Mouse (Mus musculus) kidney, postnatal 0 days (tissue): ENCODE data around the gene Setx. TPM values are rescaled to one million over a fixed set of nuclear protein-coding genes. Genes with fewer than 3 reads are reported as not detected.
A peak's percentile ranks its signal among the peaks of the same experiment; 100 is the strongest.

Experiments used
- ATAC-seq: fragments of 200-750 bp; cut with Nextera tagmentation; replicated peaks from 2 replicates; pipeline ENCODE4 v1.8.0; 2017; ENCODE audit warnings: low read depth, moderate number of reproducible peaks, moderate TSS enrichment, moderate library complexity; ENCODE audit not compliant: low FRiP score
- DNase-seq: peaks from one replicate; pipeline ENCODE4 v3.0.0-alpha.2; 2016; ENCODE audit warnings: low spot score
- H3K27ac ChIP-seq: fragments of 300-500 bp; sonication (generic); 2 replicates; pipeline ENCODE4 v1.5.1; 2014; ENCODE audit warnings: mild to moderate bottlenecking
- H3K27me3 ChIP-seq: fragments of 300-500 bp; sonication (generic); 2 replicates; pipeline ENCODE4 v1.6.1; 2014; ENCODE audit warnings: low read length, mixed read lengths; ENCODE audit not compliant: insufficient read depth
- H3K36me3 ChIP-seq: fragments of 300-500 bp; sonication (generic); 2 replicates; pipeline ENCODE4 v1.6.1; 2014; ENCODE audit warnings: low read length, mixed read lengths; ENCODE audit not compliant: insufficient read depth
- H3K4me1 ChIP-seq: fragments of 300-500 bp; sonication (generic); replicated peaks from 2 replicates; pipeline ENCODE4 v1.6.1; 2014; ENCODE audit warnings: antibody characterized with exemption, low read length, mixed read lengths; ENCODE audit not compliant: insufficient read depth
- H3K4me2 ChIP-seq: fragments of 300-500 bp; sonication (generic); 2 replicates; pipeline ENCODE4 v1.6.1; 2014; ENCODE audit warnings: mild to moderate bottlenecking, low read length, moderate library complexity, mixed read lengths
- H3K4me3 ChIP-seq: fragments of 300-500 bp; sonication (generic); replicated peaks from 2 replicates; pipeline ENCODE4 v1.5.1; 2014; ENCODE audit warnings: low read depth, low read length
- H3K9ac ChIP-seq: fragments of 300-500 bp; sonication (generic); 2 replicates; pipeline ENCODE4 v1.6.1; 2014; ENCODE audit warnings: low read depth, low read length
- H3K9me3 ChIP-seq: fragments of 300-500 bp; sonication (generic); replicated peaks from 2 replicates; pipeline ENCODE4 v1.6.1; 2016; ENCODE audit warnings: low read length, inconsistent platforms, mixed read lengths
- CTCF ChIP-seq: IDR thresholded peaks from 2 replicates; pipeline ENCODE4 v1.5.1; 2016; ENCODE audit warnings: antibody characterized with exemption, low read depth, mild to moderate bottlenecking, moderate library complexity
- WGBS: fragments of 180-500 bp; shearing (Covaris S2); extraction: QIAGEN DNeasy Blood & Tissue Kit; methylation state at CpG from one replicate; pipeline ENCODE4 v1.1.7; 2014; 5-methylcytosine and 5-hydroxymethylcytosine counted together
- polyA plus RNA-seq: library from polyadenylated mRNA; unstranded; fragments of >200 nt; fragmentation: Nextera tagmentation; extraction: Ambion mirVana; gene quantifications from 2 replicates; pipeline ENCODE4 v1.2.1, GENCODE M21; 2015

Gene Setx
- polyA plus RNA-seq, 1 experiment from 2014 or later = 6.8 TPM

DNA sequence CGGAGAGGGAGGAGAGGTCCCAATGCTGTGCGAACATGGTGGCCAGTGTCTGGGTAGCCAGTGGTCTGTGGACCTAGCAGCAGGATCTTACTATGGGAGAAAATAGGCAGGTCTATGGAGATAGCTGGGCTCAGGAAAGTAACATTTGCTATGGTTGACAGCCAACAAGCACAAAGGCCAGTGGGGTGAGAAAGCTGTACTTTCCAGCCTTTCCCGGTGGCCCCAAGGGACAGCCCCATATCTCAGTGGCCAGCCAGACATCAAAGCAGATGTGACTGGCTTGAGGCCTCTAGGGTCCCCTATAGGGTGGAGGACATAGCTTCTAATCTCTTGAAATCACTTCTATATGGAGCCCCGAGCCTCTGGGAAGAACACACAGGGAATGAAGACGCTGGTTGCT lies 93.1 kb downstream of the Setx start:
- no peaks in the 10 kb centered on the region for H3K27me3 ChIP-seq
- WGBS = 85% methylated on average over 5 of the region's 5 CpGs
- DNase-seq = no peak
- H3K36me3 ChIP-seq = no peaks in the 10 kb centered on the region
- no peak overlapping the region for H3K27ac ChIP-seq
- no peaks in the 10 kb centered on the region for H3K9me3 ChIP-seq
- no peak overlapping the region for H3K4me2 ChIP-seq
- ATAC-seq = no peak
- no peak overlapping the region for H3K4me3 ChIP-seq
- no peak overlapping the region for H3K9ac ChIP-seq
- no peaks in the 10 kb centered on the region for H3K4me1 ChIP-seq
- TF ChIP-seq CTCF = no peak

DNA sequence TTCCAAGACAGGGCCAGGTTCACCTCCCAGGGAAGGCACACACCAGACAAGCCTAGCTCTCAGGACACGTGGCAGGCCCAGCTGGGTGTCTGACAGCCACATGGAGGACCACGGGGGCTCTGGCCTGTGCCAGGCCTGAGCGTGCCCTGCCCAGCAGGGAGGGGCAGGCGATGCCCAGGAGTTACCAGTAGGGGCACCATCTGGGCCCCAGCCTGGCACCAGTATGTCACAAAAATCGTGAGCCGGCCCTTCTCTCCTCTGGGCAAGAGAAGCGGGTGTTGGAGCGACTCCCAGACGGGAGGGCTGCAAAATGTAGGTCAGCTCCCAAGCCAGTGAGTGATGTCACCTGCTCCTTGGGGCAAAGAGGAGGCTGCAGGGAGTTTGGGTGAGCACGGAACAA lies 93.9 kb downstream of the Setx start:
- no peaks in the 10 kb centered on the region for H3K27me3 ChIP-seq
- H3K4me1 ChIP-seq = no peaks in the 10 kb centered on the region
- ATAC-seq (no peak), DNase-seq (no peak)
- H3K36me3 ChIP-seq = no peaks in the 10 kb centered on the region
- no peak overlapping the region for H3K27ac ChIP-seq
- H3K4me2 ChIP-seq = no peak overlapping the region
- no peaks in the 10 kb centered on the region for H3K9me3 ChIP-seq
- no peak overlapping the region for H3K4me3 ChIP-seq
- no peak overlapping the region for H3K9ac ChIP-seq
- no peak for TF ChIP-seq CTCF
- WGBS = 70% methylated on average over 10 of the region's 10 CpGs

DNA sequence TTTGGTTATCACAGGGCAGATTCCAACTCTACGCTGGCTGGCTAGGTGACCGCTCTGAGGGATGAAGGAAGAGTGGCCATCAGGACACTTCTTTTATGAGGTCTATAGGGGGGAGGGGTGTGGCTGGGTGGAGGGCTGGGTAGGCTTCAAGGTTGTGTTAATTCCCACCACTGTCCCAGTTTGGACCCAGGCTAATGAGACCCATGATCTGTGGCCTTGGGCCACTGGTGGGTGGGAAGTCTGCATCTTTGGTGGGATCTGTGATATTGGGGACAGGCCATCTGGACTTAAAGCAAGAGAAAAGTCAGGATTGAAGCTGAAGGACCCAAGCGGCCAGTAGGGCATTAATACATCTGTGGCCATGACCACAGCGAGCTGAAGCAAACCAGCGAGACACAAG lies 94.8 kb downstream of the Setx start:
- H3K27ac ChIP-seq = no peak overlapping the region
- H3K4me3 ChIP-seq = no peak overlapping the region
- H3K27me3 ChIP-seq = no peaks in the 10 kb centered on the region
- 82% methylated on average over 5 of the region's 5 CpGs for WGBS
- H3K4me1 ChIP-seq = no peaks in the 10 kb centered on the region
- H3K4me2 ChIP-seq = no peak overlapping the region
- no peak overlapping the region for H3K9ac ChIP-seq
- no peak for TF ChIP-seq CTCF
- no peaks in the 10 kb centered on the region for H3K36me3 ChIP-seq
- DNase-seq = no peak
- H3K9me3 ChIP-seq = no peaks in the 10 kb centered on the region
- ATAC-seq = no peak

DNA sequence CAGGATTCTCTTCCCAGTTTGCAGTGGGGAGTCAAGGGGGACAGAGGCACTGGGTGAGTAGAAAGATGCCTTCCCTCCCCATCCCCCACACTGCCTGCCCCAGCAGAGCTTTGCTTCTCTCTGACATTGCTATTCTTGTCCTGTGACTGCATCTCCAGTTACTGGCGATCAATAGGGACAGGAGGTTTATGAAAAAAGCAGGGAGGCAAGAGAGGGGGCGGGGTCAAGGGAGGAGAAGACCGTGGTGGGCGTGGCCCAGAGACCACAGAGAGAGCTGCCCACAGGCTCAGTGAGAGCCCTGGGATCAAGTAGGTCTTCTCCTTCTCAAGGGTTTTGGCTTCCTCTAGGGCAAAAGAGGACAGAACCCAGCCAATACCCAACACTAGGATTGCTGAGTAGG lies 98.3 kb downstream of the Setx start:
- Histone ChIP-seq H3K27ac (no peak overlapping the region), H3K4me1 (no peaks in the 10 kb centered on the region), H3K4me3 (no peak overlapping the region), H3K4me2 (no peak overlapping the region), H3K9me3 (no peaks in the 10 kb centered on the region), H3K27me3 (no peaks in the 10 kb centered on the region), H3K9ac (no peak overlapping the region), H3K36me3 (no peaks in the 10 kb centered on the region)
- WGBS = 17% methylated on average over 4 of the region's 4 CpGs
- no peak for TF ChIP-seq CTCF
- no peak for ATAC-seq
- DNase-seq = peak; percentile 27

DNA sequence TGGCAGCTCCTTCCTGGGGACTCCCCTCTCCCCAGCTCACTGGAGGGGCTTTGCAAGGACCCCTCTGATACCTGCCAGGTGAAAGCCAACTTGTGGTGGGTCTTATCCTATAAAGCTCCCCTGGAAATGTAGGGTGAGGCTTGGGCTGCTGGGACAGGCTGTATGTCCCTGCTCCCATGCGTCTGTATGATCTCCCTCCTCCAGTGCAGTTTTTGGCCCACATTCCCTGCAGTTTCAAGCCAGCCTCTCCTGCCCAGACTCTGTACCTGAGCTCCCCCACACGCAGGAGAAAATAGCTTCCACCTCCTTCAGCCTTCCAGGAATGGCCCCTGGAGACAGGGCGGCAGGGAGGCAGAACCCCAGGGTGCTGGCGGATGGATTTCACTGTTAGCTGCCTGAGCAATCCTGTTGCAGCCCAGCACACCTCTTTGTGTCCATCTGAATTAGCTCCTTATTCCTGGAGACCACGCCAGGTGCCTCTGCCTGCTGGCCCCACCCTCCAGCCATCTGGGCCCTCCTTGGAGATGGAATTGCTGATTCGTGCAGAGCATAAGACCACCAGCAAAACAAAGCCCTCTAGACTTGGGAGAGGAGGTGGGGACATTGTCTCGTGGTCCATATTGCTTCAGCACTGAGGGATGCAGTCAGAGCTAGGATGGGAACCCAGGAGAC lies 99.7 kb downstream of the Setx start:
- DNase-seq (no peak), ATAC-seq (no peak)
- no peak for TF ChIP-seq CTCF
- no peak overlapping the region for H3K4me2 ChIP-seq
- H3K27ac ChIP-seq = no peak overlapping the region
- WGBS = 61% methylated on average over 7 of the region's 7 CpGs
- no peaks in the 10 kb centered on the region for H3K9me3 ChIP-seq
- H3K36me3 ChIP-seq = no peaks in the 10 kb centered on the region
- H3K4me1 ChIP-seq = no peaks in the 10 kb centered on the region
- H3K9ac ChIP-seq = no peak overlapping the region
- H3K4me3 ChIP-seq = no peak overlapping the region
- no peaks in the 10 kb centered on the region for H3K27me3 ChIP-seq

DNA sequence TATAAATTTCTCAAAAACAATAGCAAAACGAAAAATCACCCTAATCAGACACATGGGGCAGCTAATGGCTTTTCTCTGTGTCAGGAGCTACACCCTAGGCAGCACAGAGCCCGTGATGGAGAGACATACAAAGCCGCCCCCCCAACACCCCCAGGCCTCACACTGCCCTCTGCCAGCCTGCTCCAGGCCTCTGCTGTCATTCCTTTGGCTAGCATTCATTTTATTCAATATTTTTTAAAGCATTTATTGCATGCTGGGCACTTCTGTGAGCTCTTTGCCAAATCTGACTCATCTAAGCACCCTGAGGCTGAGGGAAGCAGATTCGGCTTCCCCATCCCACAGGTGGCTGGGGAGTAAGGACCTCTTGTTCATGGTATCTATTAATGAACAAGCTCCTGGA lies 102.7 kb downstream of the Setx start:
- no peaks in the 10 kb centered on the region for H3K27me3 ChIP-seq
- H3K4me3 ChIP-seq = no peak overlapping the region
- TF ChIP-seq CTCF = no peak
- no peaks in the 10 kb centered on the region for H3K4me1 ChIP-seq
- H3K36me3 ChIP-seq = no peaks in the 10 kb centered on the region
- H3K4me2 ChIP-seq = no peak overlapping the region
- ATAC-seq (no peak), DNase-seq (no peak)
- H3K9ac ChIP-seq = no peak overlapping the region
- no peak overlapping the region for H3K27ac ChIP-seq
- 80% methylated on average over 4 of the region's 4 CpGs for WGBS
- H3K9me3 ChIP-seq = no peaks in the 10 kb centered on the region
